Mouse (Mus musculus): ENCODE measurements around the gene Olfr1450. TPM values are rescaled to one million over a fixed set of nuclear protein-coding genes. Genes with fewer than 3 reads are reported as not detected.
"Not testable (repeated sequence)": the region's sequence is repeated elsewhere in the genome, so short reads cannot be mapped to it uniquely, and the experiment has no call there.

Gene Olfr1450
- polyA plus RNA-seq (2015; fragmentation: Nextera tagmentation; extraction: Ambion mirVana): not detected in 2 replicates

GRCm38 (mm10) chr19:12949958-12950357, at the start of gene Olfr1450:
Gene Olfr1450 (plus strand): TSS chr19:12950258.
- Histone ChIP-seq H3K36me3 (no peaks in the 10 kb centered on the region), H3K9me3 (peaks cover 17% of the 10 kb centered on the region), H3K4me2 (no peak within 1 kb of the TSS), H3K4me3 (no peak within 1 kb of the TSS), H3K4me1 (no peaks in the 10 kb centered on the region), H3K27me3 (replicated peaks) (no peaks in the 10 kb centered on the region), H3K27ac (replicated peaks) (no peak within 1 kb of the TSS), H3K9ac (no peak within 1 kb of the TSS)
- no peak for ATAC-seq (ENCODE audit: extremely low read depth, insufficient number of reproducible peaks, low FRiP score, low TSS enrichment)
- WGBS: 72% methylated on average over 1 of the region's 1 CpGs

DNA sequence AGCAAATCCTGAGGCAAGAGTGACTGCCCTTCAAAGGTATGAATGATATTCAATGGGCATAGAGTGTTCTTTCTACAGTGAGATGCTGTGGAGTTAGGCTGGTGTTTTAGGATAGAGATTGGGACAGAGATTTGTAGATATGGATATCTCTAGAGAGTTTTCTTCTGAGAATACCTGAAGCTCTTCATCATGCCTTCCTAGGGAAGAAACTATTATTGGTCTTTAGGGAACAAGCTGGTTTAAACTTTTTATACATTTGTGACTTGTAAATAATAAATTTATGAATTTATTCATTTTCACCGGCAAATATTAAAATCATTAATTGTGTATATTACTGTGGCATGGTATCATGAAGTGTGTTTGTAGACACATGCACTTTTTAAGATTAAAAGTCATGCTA, 46.4 kb upstream of the Olfr1450 start, which contains the start of gene Olfr1447:
Gene Olfr1447 (minus strand): TSS at position 101 of the 400 bp plus-strand sequence.
- Histone ChIP-seq H3K36me3 (no peaks in the 10 kb centered on the region), H3K4me3 (no peak within 1 kb of the TSS), H3K27ac (replicated peaks) (no peak within 1 kb of the TSS), H3K9ac (no peak within 1 kb of the TSS), H3K4me1 (no peaks in the 10 kb centered on the region), H3K4me2 (no peak within 1 kb of the TSS), H3K27me3 (replicated peaks) (no peaks in the 10 kb centered on the region), H3K9me3 (peaks cover 11% of the 10 kb centered on the region)
- no peak for ATAC-seq (ENCODE audit: extremely low read depth, insufficient number of reproducible peaks, low FRiP score, low TSS enrichment)
- 86% methylated on average over 1 of the region's 1 CpGs for WGBS

DNA sequence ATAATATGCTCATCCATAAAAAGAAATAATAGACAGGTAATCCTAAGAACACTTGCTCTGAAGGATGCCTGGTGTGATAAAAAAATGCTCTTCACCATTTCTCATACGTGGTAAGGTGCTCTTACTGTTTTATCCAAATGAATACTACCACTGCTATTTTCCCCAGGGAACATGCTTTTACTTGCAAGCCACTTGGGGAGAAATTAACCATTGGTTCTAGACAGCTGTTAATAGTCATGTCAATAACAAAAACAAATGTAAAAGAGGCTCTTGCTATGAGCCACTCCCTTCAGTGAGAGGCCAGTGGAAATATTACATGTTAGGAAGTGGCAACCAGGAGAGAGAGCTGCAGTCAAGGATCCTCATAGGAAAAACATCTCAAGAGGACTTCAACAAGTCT, 25.7 kb upstream of the Olfr1450 start, which contains the start of gene Olfr1448:
Gene Olfr1448 (minus strand): TSS at position 101 of the 400 bp plus-strand sequence.
- 66% methylated on average over 1 of the region's 1 CpGs for WGBS
- H3K9ac ChIP-seq: no peak within 1 kb of the TSS
- H3K36me3 ChIP-seq: no peaks in the 10 kb centered on the region
- no peak within 1 kb of the TSS for H3K27ac ChIP-seq (replicated peaks)
- H3K27me3 ChIP-seq (replicated peaks): no peaks in the 10 kb centered on the region
- ATAC-seq (ENCODE audit: extremely low read depth, insufficient number of reproducible peaks, low FRiP score, low TSS enrichment): no peak
- H3K4me1 ChIP-seq: no peaks in the 10 kb centered on the region
- H3K4me2 ChIP-seq: no peak within 1 kb of the TSS
- peaks cover 2% of the 10 kb centered on the region for H3K9me3 ChIP-seq
- no peak within 1 kb of the TSS for H3K4me3 ChIP-seq

GRCm38 (mm10) chr19:12930540-12930939, 19.5 kb upstream of the Olfr1450 start, which contains the start of gene Olfr1449:
Gene Olfr1449 (plus strand): TSS chr19:12930840.
- no peaks in the 10 kb centered on the region for H3K36me3 ChIP-seq
- ATAC-seq (ENCODE audit: extremely low read depth, insufficient number of reproducible peaks, low FRiP score, low TSS enrichment): no peak
- H3K4me1 ChIP-seq: no peaks in the 10 kb centered on the region
- no peak within 1 kb of the TSS for H3K27ac ChIP-seq (replicated peaks)
- no peaks in the 10 kb centered on the region; the same call in 1 of the 2 replicates for H3K9me3 ChIP-seq
- H3K4me3 ChIP-seq: no peak within 1 kb of the TSS
- no peak within 1 kb of the TSS for H3K4me2 ChIP-seq
- no peaks in the 10 kb centered on the region for H3K27me3 ChIP-seq (replicated peaks)
- no peak within 1 kb of the TSS for H3K9ac ChIP-seq

DNA sequence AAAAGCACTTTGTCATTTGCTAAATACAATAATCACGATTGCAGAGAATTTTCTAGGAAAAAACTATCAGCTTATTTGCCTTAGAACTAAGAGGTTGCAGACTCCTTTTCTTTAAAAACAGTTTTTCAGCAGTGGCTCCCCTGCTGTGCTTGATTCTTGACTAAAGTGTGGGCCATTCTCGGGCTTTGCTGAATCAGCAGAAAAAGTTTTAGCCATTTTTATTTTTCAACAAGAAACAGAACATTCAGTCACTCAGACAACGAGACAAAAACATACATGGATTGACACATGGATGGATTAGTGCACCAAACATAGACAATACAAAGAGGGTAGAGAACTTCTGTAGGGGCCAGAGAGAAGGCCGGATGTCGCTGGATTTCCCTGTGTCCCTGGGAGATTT, 20.0 kb downstream of the Olfr1450 start:
- not testable (repeated sequence) for H3K4me2 ChIP-seq; H3K4me3 ChIP-seq; ATAC-seq (ENCODE audit: extremely low read depth, insufficient number of reproducible peaks, low FRiP score, low TSS enrichment); H3K9ac ChIP-seq; H3K27ac ChIP-seq (replicated peaks); H3K36me3 ChIP-seq; H3K4me1 ChIP-seq; H3K27me3 ChIP-seq (replicated peaks)
- H3K9me3 ChIP-seq: peaks cover 29% of the 10 kb centered on the region
- WGBS: 68% methylated on average over 5 of the region's 5 CpGs

- H3K27ac ChIP-seq (replicated peaks); H3K27me3 ChIP-seq (replicated peaks); ATAC-seq (ENCODE audit: extremely low read depth, insufficient number of reproducible peaks, low FRiP score, low TSS enrichment); H3K9ac ChIP-seq; H3K4me1 ChIP-seq; H3K9me3 ChIP-seq; H3K4me2 ChIP-seq; H3K4me3 ChIP-seq; H3K36me3 ChIP-seq: not testable (repeated sequence)
- 83% methylated on average over 4 of the region's 4 CpGs for whole genome bisulfite sequencing
Observed at GRCm38 (mm10) chr19:12992316-12992715, 42.3 kb downstream of the Olfr1450 start.

- Histone ChIP-seq H3K4me3 (no peak within 1 kb of the TSS), H3K27me3 (replicated peaks) (no peaks in the 10 kb centered on the region), H3K9me3 (peaks cover 15% of the 10 kb centered on the region; the same call in 1 of the 2 replicates), H3K4me2 (no peak within 1 kb of the TSS), H3K9ac (no peak within 1 kb of the TSS), H3K27ac (replicated peaks) (no peak within 1 kb of the TSS), H3K4me1 (no peaks in the 10 kb centered on the region), H3K36me3 (no peaks in the 10 kb centered on the region)
- WGBS: 61% methylated on average over 2 of the region's 2 CpGs
- no peak for ATAC-seq (ENCODE audit: extremely low read depth, insufficient number of reproducible peaks, low FRiP score, low TSS enrichment)
Observed at GRCm38 (mm10) chr19:12994714-12995113, 44.7 kb downstream of the Olfr1450 start, which contains the start of gene Olfr1451. Gene Olfr1451 (plus strand): TSS chr19:12995014.

Other genes starting within 250 kb of the Olfr1450 start
- 0.78 and 0.82 TPM in 2 replicates for gene Cntf, start 184.6 kb upstream of the Olfr1450 start, polyA plus RNA-seq (2015; fragmentation: Nextera tagmentation; extraction: Ambion mirVana)
- gene Zfp91, start 154.1 kb upstream of the Olfr1450 start, polyA plus RNA-seq (2015; fragmentation: Nextera tagmentation; extraction: Ambion mirVana): 10.0 and 10.4 TPM in 2 replicates
- 1.2 TPM in 2 replicates for gene Lpxn, start 154.1 kb upstream of the Olfr1450 start, polyA plus RNA-seq (2015; fragmentation: Nextera tagmentation; extraction: Ambion mirVana)
- not detected in 2 replicates for gene Gm5244, start 103.6 kb upstream of the Olfr1450 start, polyA plus RNA-seq (2015; fragmentation: Nextera tagmentation; extraction: Ambion mirVana)
- gene Olfr1444, start 93.0 kb upstream of the Olfr1450 start, polyA plus RNA-seq (2015; fragmentation: Nextera tagmentation; extraction: Ambion mirVana): not detected in 2 replicates
- not detected in 2 replicates for gene Olfr1445, start 66.4 kb upstream of the Olfr1450 start, polyA plus RNA-seq (2015; fragmentation: Nextera tagmentation; extraction: Ambion mirVana)
- gene Olfr1446, start 56.7 kb upstream of the Olfr1450 start, polyA plus RNA-seq (2015; fragmentation: Nextera tagmentation; extraction: Ambion mirVana): not detected in 2 replicates
- gene Olfr1447, start 46.5 kb upstream of the Olfr1450 start, polyA plus RNA-seq (2015; fragmentation: Nextera tagmentation; extraction: Ambion mirVana): not detected in 2 replicates
- gene Olfr1448, start 25.8 kb upstream of the Olfr1450 start, polyA plus RNA-seq (2015; fragmentation: Nextera tagmentation; extraction: Ambion mirVana): not detected in 2 replicates
- gene Olfr1449, start 19.4 kb upstream of the Olfr1450 start, polyA plus RNA-seq (2015; fragmentation: Nextera tagmentation; extraction: Ambion mirVana): not detected in 2 replicates
- gene Olfr1451, start 44.8 kb downstream of the Olfr1450 start, polyA plus RNA-seq (2015; fragmentation: Nextera tagmentation; extraction: Ambion mirVana): not detected in 2 replicates
- not detected in 2 replicates for gene Olfr1453, start 78.1 kb downstream of the Olfr1450 start, polyA plus RNA-seq (2015; fragmentation: Nextera tagmentation; extraction: Ambion mirVana)
- not detected in 2 replicates for gene Olfr1454, start 110.4 kb downstream of the Olfr1450 start, polyA plus RNA-seq (2015; fragmentation: Nextera tagmentation; extraction: Ambion mirVana)
- not detected in 2 replicates for gene Olfr1457, start 147.6 kb downstream of the Olfr1450 start, polyA plus RNA-seq (2015; fragmentation: Nextera tagmentation; extraction: Ambion mirVana)
- not detected in 2 replicates for gene Olfr1458, start 156.5 kb downstream of the Olfr1450 start, polyA plus RNA-seq (2015; fragmentation: Nextera tagmentation; extraction: Ambion mirVana)
- gene Olfr1459, start 199.3 kb downstream of the Olfr1450 start, polyA plus RNA-seq (2015; fragmentation: Nextera tagmentation; extraction: Ambion mirVana): not detected in 2 replicates
- gene Olfr1461, start 212.7 kb downstream of the Olfr1450 start, polyA plus RNA-seq (2015; fragmentation: Nextera tagmentation; extraction: Ambion mirVana): not detected in 2 replicates
- not detected in 2 replicates for gene Olfr1462, start 235.5 kb downstream of the Olfr1450 start, polyA plus RNA-seq (2015; fragmentation: Nextera tagmentation; extraction: Ambion mirVana)

Measured in heart, embryonic 13.5 days (tissue).